Mouse (Mus musculus) kidney, adult 11 months (tissue): ENCODE results near the gene Phf20.
"Not testable (repeated sequence)": the region's sequence is repeated elsewhere in the genome, so short reads cannot be mapped to it uniquely, and the experiment has no call there.

Experiments used
- DNase-seq: peaks from one replicate; pipeline ENCODE4 v3.0.0; 2022

The Phf20 gene

DNA sequence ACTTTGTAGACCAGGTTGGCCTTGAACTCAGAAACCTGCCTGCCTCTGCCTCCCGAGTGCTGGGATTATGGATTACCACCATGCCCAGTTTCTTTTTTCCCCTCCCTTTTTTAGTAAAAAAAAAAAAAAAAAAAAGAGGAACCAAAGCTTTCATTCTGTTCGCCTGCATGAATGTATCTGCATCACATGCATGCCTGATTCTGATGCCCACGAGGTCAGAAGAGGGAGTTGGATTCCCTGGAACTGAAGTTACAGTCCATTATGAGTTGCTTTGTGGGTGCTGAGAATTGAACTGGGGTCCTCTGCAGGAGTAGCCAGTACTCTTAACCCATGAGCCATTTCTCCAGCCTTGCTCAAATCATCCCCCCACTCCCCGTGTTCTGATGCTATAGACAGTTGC is 5.2 kb downstream of the Phf20 start:
- DNase-seq: no peak

GRCm38 (mm10) chr2:156202848-156203437 is 6.7 kb downstream of the Phf20 start:
- DNase-seq: peak; percentile 81

GRCm38 (mm10) chr2:156203917-156204316 is 7.7 kb downstream of the Phf20 start:
- no peak for DNase-seq

GRCm38 (mm10) chr2:156217786-156218185 is 21.5 kb downstream of the Phf20 start:
- DNase-seq: no peak

- DNase-seq: no peak
Measured at GRCm38 (mm10) chr2:156222100-156222499, 25.8 kb downstream of the Phf20 start.

DNA sequence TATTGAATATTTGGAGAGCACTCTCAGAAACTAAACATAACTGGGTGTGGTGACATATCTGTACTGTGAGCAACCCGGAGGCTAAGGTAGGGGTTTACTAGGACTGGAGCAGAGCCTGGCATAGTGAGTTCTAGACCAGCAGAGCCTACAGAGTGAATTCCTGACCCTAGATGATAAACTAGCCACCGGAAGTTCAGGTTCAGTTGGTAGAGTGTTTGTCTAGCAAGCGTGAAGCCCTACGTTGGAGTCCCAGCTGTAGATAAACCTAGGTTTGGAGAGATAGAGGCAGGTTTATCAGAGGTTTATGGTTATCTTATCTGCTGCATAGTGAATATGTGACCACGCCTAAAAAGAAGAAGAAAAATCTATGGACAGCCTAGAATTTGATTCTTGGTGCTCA is 27.8 kb downstream of the Phf20 start:
- no peak for DNase-seq

- DNase-seq: no peak
Measured at GRCm38 (mm10) chr2:156227689-156228088, 31.4 kb downstream of the Phf20 start.

GRCm38 (mm10) chr2:156229171-156229570 is 32.9 kb downstream of the Phf20 start:
- no peak for DNase-seq

- no peak for DNase-seq
Measured at GRCm38 (mm10) chr2:156231340-156231739, 35.1 kb downstream of the Phf20 start.

- no peak for DNase-seq
Measured at GRCm38 (mm10) chr2:156233275-156233948, 37.1 kb downstream of the Phf20 start.

GRCm38 (mm10) chr2:156234016-156234415 is 37.8 kb downstream of the Phf20 start:
- not testable (repeated sequence) for DNase-seq

- peak; percentile 45 for DNase-seq
Measured at GRCm38 (mm10) chr2:156235847-156236246, 39.6 kb downstream of the Phf20 start.

- no peak for DNase-seq
Measured at GRCm38 (mm10) chr2:156241662-156242061, 45.4 kb downstream of the Phf20 start.

- DNase-seq: no peak
Measured at GRCm38 (mm10) chr2:156243011-156243410, 46.7 kb downstream of the Phf20 start.

DNA sequence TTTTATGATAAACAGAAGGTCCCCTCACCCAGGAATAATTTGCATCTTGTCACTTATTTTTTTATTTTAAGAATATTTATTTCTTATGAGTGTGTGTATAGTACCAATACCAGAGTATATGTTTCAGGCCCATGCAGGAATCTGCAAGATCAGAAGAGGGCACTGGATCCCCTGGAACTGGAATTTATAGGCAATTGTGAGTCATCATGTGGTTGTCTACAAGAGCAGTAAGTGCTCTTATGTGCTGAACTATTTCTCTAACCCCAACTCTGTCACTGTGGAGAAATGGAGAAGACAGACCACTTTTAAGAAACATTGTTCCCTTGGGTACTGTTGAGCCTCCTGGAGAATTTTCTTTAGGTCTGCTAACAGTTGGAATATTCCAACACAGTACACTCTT is 51.3 kb downstream of the Phf20 start:
- DNase-seq: no peak

DNA sequence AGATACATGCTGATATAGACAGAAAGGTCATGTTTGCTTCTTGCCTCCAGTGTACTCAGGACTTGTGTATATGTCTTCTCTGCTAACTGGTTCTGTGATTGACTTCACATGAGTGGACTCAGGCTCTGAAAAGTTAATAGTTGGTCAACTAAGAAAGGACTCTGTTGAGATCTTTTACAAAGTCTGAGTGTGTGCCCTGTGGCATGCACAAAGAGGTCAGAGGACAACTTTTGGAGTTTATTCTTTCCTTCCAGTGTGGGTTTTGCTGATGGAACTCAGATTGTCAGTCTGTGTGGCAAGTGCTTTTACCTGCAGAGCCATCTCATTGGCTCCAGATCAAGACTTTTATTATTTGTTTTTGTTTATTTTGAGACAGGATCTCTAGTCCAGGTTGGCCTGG is 54.5 kb downstream of the Phf20 start:
- peak; percentile 38 for DNase-seq

GRCm38 (mm10) chr2:156251291-156251690 is 55.0 kb downstream of the Phf20 start:
- peak; percentile 32 for DNase-seq

GRCm38 (mm10) chr2:156257051-156257450 is 60.8 kb downstream of the Phf20 start:
- peak; percentile 46 for DNase-seq

DNA sequence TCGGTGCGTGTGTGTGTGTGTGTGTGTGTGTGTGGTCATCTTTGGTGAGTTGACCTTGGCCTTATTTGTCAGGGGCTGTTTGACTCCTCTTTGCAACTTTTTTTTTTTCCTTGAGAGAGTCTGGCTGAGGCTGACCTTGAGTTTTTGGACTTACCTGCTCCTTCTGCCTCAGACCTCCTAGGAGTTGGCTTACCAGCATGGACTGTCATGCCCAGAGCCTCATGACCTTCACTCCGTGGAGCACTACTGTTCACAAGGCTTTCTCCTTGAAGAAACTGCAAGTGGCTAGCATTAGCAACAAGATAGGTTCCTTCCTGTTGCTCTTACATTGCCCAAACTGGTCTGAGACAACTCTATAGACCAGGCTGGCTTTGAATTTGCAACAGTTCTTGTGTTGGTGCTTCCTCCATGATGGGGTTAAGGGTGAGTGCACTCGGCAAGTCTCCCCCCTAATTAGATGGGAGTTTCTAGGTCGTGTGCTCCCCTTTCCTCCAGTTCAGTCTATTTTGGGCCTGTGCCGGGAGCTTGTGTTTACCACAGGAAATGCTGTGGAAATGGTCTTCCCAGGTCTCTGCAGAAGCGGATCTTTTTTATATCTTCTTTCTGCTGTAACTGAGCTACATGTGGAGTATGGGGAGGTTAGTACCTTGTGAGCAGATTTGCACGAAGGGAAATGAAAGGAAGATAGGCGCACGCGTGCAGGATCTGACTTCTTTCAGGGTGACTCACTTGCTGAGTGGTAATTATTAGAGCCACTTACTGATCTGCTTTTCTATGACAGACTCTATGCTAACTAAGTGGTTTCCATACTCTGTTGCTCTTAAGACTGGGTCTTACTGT is 61.9 kb downstream of the Phf20 start:
- peak; percentile 44 for DNase-seq

- DNase-seq: no peak
Measured at GRCm38 (mm10) chr2:156260968-156261367, 64.7 kb downstream of the Phf20 start.

DNA sequence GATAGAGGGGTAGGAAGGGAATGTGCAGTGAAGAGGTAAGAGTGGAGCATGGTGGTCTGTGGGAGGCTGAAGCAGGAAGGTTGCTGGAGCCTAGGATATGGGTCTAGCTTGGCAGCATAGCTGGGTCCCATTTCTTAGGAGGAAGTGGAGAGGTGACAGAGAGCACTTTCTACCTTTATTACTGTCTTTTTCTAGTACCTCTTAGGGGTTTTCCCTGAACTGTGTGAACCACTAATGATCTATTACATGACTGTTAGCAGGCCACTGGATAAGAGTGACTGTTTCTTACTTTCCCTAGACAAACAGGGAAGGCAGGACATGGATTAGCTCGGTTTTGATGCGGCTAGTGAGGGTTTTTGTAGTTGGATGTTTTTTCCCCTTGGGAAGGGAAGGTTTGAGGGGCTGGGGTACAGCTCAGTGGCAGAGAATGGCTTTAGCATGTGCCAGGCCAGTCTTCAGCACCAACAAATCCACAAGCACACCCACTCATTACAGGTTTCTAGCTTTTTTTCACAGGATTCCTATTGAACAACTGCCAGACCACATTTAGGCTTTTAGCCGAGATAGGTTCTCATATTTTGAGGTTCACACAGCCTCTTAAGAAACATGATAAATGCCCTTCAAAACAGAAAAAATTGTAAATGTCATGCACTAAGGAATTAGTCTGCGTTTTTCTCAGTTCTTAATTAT is 67.1 kb downstream of the Phf20 start:
- no peak for DNase-seq

DNA sequence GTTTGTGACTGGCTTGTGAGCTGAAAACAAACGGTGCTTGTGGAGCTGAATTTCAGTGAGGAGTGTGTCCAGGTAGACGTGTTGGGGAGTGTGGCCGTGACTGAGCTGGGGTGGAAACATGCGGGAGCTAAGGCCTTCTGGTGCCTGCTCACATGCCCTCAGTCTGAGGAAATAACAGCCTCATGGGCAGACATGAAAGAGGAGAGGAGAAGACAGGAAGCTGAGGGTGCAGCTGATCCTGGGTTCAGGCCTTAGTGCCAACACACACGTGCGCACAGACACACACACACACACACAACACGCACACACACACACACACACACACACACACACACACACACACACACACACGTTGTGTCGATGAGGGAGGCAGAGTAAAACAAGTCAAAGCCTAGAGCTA is 71.4 kb downstream of the Phf20 start:
- DNase-seq: no peak

GRCm38 (mm10) chr2:156272553-156272952 is 76.3 kb downstream of the Phf20 start:
- no peak for DNase-seq
